Mouse (Mus musculus): ENCODE measurements around the gene Aox1.

DNA sequence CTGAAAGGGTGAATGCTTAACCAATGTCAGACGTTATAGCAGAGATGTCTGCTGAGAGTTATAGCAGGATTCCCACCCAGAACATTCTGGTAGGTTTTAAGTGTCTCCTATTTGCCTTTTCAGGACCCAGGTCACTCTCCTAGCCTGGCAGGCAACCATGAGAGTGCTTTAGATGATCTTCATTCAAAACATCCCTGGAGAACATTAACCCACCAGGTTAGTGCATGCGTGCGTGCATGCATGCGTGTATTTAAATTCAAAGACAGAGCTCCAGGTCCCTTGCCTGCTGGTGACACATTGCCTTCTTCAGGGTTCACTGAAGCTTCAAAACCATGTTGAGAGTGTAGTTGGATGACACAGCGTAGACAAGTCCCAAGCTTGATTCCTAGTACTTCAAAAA, 35.4 kb downstream of the Aox1 start:
- no peak for TF ChIP-seq CTCF (IDR thresholded peaks at IDR 0.05; ENCODE audit: extremely low read depth, insufficient read length, insufficient replicate concordance, low read depth, low read length)
- no peak for TF ChIP-seq POLR2A (IDR thresholded peaks at IDR 0.05; ENCODE audit: low read depth, low read length)

Data from small intestine, adult 2 months (tissue).